Mouse (Mus musculus) fat pad, adult 2 months (tissue): ENCODE results near the gene Kcnj15.
A peak's percentile ranks its signal among the peaks of the same experiment; 100 is the strongest.

Source experiments
- DNase-seq: peaks from one replicate; pipeline ENCODE4 v3.0.0-alpha.2; 2011; ENCODE audit warnings: low read depth, low spot score; ENCODE audit errors: extremely low read depth

The Kcnj15 gene

GRCm38 (mm10) chr16:95244626-95245303, 12.6 kb upstream of the Kcnj15 start:
- no peak for DNase-seq

GRCm38 (mm10) chr16:95245499-95245898, 11.9 kb upstream of the Kcnj15 start:
- DNase-seq, result no peak

- DNase-seq, result no peak
Measured at GRCm38 (mm10) chr16:95248646-95249045, 8.7 kb upstream of the Kcnj15 start.

GRCm38 (mm10) chr16:95256648-95257047, 710 bp upstream of the Kcnj15 start:
- no peak for DNase-seq

GRCm38 (mm10) chr16:95258100-95258499, 742 bp downstream of the Kcnj15 start:
- no peak for DNase-seq

GRCm38 (mm10) chr16:95259505-95259904, 2.1 kb downstream of the Kcnj15 start:
- DNase-seq, result no peak

- DNase-seq, result no peak
Measured at GRCm38 (mm10) chr16:95260693-95261092, 3.3 kb downstream of the Kcnj15 start.

GRCm38 (mm10) chr16:95261807-95262206, 4.4 kb downstream of the Kcnj15 start:
- no peak for DNase-seq

- DNase-seq, result no peak
Measured at GRCm38 (mm10) chr16:95262706-95263363, 5.5 kb downstream of the Kcnj15 start.

- no peak for DNase-seq
Measured at GRCm38 (mm10) chr16:95264324-95264723, 7.0 kb downstream of the Kcnj15 start.

GRCm38 (mm10) chr16:95267481-95268183, 10.3 kb downstream of the Kcnj15 start:
- peak; percentile 80 for DNase-seq

GRCm38 (mm10) chr16:95269610-95270009, 12.3 kb downstream of the Kcnj15 start:
- DNase-seq, result no peak

- DNase-seq, result no peak
Measured at GRCm38 (mm10) chr16:95273101-95273500, 15.7 kb downstream of the Kcnj15 start.

- DNase-seq, result peak; percentile 55
Measured at GRCm38 (mm10) chr16:95275713-95276502, 18.6 kb downstream of the Kcnj15 start.

- DNase-seq, result no peak
Measured at GRCm38 (mm10) chr16:95279015-95279414, 21.7 kb downstream of the Kcnj15 start.

GRCm38 (mm10) chr16:95280338-95280737, 23.0 kb downstream of the Kcnj15 start:
- no peak for DNase-seq

- DNase-seq, result no peak
Measured at GRCm38 (mm10) chr16:95283369-95283768, 26.0 kb downstream of the Kcnj15 start.

- no peak for DNase-seq
Measured at GRCm38 (mm10) chr16:95284085-95284727, 26.8 kb downstream of the Kcnj15 start.

- DNase-seq, result no peak
Measured at GRCm38 (mm10) chr16:95285043-95285442, 27.7 kb downstream of the Kcnj15 start.

GRCm38 (mm10) chr16:95285767-95286166, 28.4 kb downstream of the Kcnj15 start:
- no peak for DNase-seq

GRCm38 (mm10) chr16:95287656-95288055, 30.3 kb downstream of the Kcnj15 start:
- no peak for DNase-seq
